Mouse (Mus musculus): ENCODE data around the gene Gm10330.
"Not testable (repeated sequence)": the region's sequence is repeated elsewhere in the genome, so short reads cannot be mapped to it uniquely, and the experiment has no call there.

Gm10330 gene

GRCm38 (mm10) chr12:23780165-23780564 is at the start of gene Gm10330:
Gene Gm10330, minus strand, starts transcription at chr12:23780265.
- DNase-seq (ENCODE audit: low read depth, low spot score): not testable (repeated sequence)

GRCm38 (mm10) chr12:23800776-23801175 is 20.7 kb upstream of the Gm10330 start:
- DNase-seq (ENCODE audit: low read depth, low spot score): not testable (repeated sequence)

- DNase-seq (ENCODE audit: low read depth, low spot score): not testable (repeated sequence)
Measured at GRCm38 (mm10) chr12:23800366-23800765, 20.3 kb upstream of the Gm10330 start.

Measured in brain, embryonic 18.5 days (tissue).